Mouse (Mus musculus): ENCODE measurements at regions not wholly inside any gene's neighbourhood (a gene's known extent, or its start where the extent isn't known, plus 50 kb on each side); places are given as distances from the start of the nearest gene placed in this dataset.

GRCm38 (mm10) chr2:172755686-172756471 is 184.2 kb downstream of the Bmp7 start:
- no peak for TF ChIP-seq GATA1 (IDR thresholded peaks at IDR 0.05; ENCODE audit: low read length)
- TF ChIP-seq TAL1 (IDR thresholded peaks at IDR 0.05; ENCODE audit: low read length) = no peak
- no peak overlapping the region for H3K4me3 ChIP-seq (replicated peaks)
- H3K27me3 ChIP-seq (ENCODE audit: control insufficient read depth) = peaks cover 27% of the 10 kb centered on the region
- H3K9me3 ChIP-seq (ENCODE audit: control insufficient read depth, low read length) = no peaks in the 10 kb centered on the region
- no peaks in the 10 kb centered on the region; the same call in 1 of the 2 replicates for H3K4me1 ChIP-seq (ENCODE audit: control insufficient read depth)
- H3K36me3 ChIP-seq (ENCODE audit: control insufficient read depth) = no peaks in the 10 kb centered on the region

GRCm38 (mm10) chr2:172756472-172756860 is 183.7 kb downstream of the Bmp7 start:
- Histone ChIP-seq H3K27me3 (ENCODE audit: control insufficient read depth) (peaks cover 27% of the 10 kb centered on the region), H3K9me3 (ENCODE audit: control insufficient read depth, low read length) (no peaks in the 10 kb centered on the region), H3K4me3 (replicated peaks) (no peak overlapping the region), H3K4me1 (ENCODE audit: control insufficient read depth) (no peaks in the 10 kb centered on the region; the same call in 1 of the 2 replicates), H3K36me3 (ENCODE audit: control insufficient read depth) (no peaks in the 10 kb centered on the region)
- TF ChIP-seq TAL1 (IDR thresholded peaks at IDR 0.05; ENCODE audit: low read length) (no peak), GATA1 (IDR thresholded peaks at IDR 0.05; ENCODE audit: low read length) (no peak)

DNA sequence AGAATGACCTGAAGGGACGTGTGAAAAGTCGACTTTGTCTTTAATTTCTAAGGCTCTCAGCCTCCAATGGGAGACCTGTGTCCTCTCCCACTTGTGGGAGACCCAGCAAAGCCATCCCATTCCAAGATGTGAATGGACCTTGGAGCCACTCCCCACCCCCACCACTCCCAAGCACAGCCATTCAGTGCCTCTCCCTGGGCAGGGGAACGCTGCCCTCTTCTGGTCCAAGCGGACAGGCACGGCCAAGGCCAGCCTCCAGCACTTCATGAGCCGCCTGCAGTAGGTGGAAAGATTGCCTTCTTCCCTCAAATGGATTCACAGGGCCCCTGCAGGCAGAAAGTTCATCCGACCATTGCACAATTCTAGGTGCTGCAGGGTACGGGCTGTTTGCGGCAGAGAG is 181.6 kb downstream of the Bmp7 start:
- H3K4me1 ChIP-seq (ENCODE audit: control insufficient read depth) = no peaks in the 10 kb centered on the region; the same call in 1 of the 2 replicates
- TF ChIP-seq GATA1 (IDR thresholded peaks at IDR 0.05; ENCODE audit: low read length) (no peak), TAL1 (IDR thresholded peaks at IDR 0.05; ENCODE audit: low read length) (no peak)
- peaks cover 23% of the 10 kb centered on the region for H3K27me3 ChIP-seq (ENCODE audit: control insufficient read depth)
- H3K36me3 ChIP-seq (ENCODE audit: control insufficient read depth) = no peaks in the 10 kb centered on the region
- no peak overlapping the region for H3K4me3 ChIP-seq (replicated peaks)
- no peaks in the 10 kb centered on the region for H3K9me3 ChIP-seq (ENCODE audit: control insufficient read depth, low read length)

GRCm38 (mm10) chr2:172765260-172765659 is 174.9 kb downstream of the Bmp7 start:
- H3K36me3 ChIP-seq (ENCODE audit: control insufficient read depth) = no peaks in the 10 kb centered on the region
- H3K4me3 ChIP-seq (replicated peaks) = no peak overlapping the region
- H3K4me1 ChIP-seq (ENCODE audit: control insufficient read depth) = no peaks in the 10 kb centered on the region
- H3K9me3 ChIP-seq (ENCODE audit: control insufficient read depth, low read length) = no peaks in the 10 kb centered on the region
- TF ChIP-seq TAL1 (IDR thresholded peaks at IDR 0.05; ENCODE audit: low read length) (no peak), GATA1 (IDR thresholded peaks at IDR 0.05; ENCODE audit: low read length) (no peak)
- H3K27me3 ChIP-seq (ENCODE audit: control insufficient read depth) = no peaks in the 10 kb centered on the region

DNA sequence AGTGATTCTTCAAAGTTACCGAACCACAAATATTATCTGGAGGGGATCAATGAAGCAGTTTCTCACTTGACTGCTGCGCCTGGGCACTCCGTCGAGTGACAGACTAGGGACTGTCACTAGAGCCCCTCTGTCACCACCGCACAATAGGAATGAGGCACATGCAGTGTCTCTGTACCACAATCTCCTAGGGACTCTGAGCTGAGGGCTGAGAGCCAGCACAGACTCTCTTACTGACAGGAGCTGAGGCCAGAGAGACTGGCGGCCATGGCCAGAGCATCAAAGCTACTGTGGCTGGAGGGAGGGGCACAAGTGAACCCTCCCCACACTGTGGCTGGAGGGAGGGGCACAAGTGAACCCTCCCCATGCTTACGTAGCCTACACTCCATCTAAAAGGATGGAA is 173.7 kb downstream of the Bmp7 start:
- Histone ChIP-seq H3K36me3 (ENCODE audit: control insufficient read depth) (no peaks in the 10 kb centered on the region), H3K4me1 (ENCODE audit: control insufficient read depth) (no peaks in the 10 kb centered on the region), H3K9me3 (ENCODE audit: control insufficient read depth, low read length) (no peaks in the 10 kb centered on the region), H3K27me3 (ENCODE audit: control insufficient read depth) (no peaks in the 10 kb centered on the region), H3K4me3 (replicated peaks) (no peak overlapping the region)
- TF ChIP-seq GATA1 (IDR thresholded peaks at IDR 0.05; ENCODE audit: low read length) (no peak), TAL1 (IDR thresholded peaks at IDR 0.05; ENCODE audit: low read length) (no peak)

GRCm38 (mm10) chr2:172768756-172769155 is 171.4 kb downstream of the Bmp7 start:
- no peaks in the 10 kb centered on the region for H3K9me3 ChIP-seq (ENCODE audit: control insufficient read depth, low read length)
- no peaks in the 10 kb centered on the region for H3K4me1 ChIP-seq (ENCODE audit: control insufficient read depth)
- H3K27me3 ChIP-seq (ENCODE audit: control insufficient read depth) = no peaks in the 10 kb centered on the region
- no peak for TF ChIP-seq GATA1 (IDR thresholded peaks at IDR 0.05; ENCODE audit: low read length)
- no peak for TF ChIP-seq TAL1 (IDR thresholded peaks at IDR 0.05; ENCODE audit: low read length)
- H3K4me3 ChIP-seq (replicated peaks) = no peak overlapping the region
- H3K36me3 ChIP-seq (ENCODE audit: control insufficient read depth) = no peaks in the 10 kb centered on the region

GRCm38 (mm10) chr2:172770061-172770460 is 170.1 kb downstream of the Bmp7 start:
- Histone ChIP-seq H3K4me1 (ENCODE audit: control insufficient read depth) (no peaks in the 10 kb centered on the region), H3K27me3 (ENCODE audit: control insufficient read depth) (no peaks in the 10 kb centered on the region), H3K4me3 (replicated peaks) (no peak overlapping the region), H3K9me3 (ENCODE audit: control insufficient read depth, low read length) (no peaks in the 10 kb centered on the region), H3K36me3 (ENCODE audit: control insufficient read depth) (no peaks in the 10 kb centered on the region)
- TF ChIP-seq TAL1 (IDR thresholded peaks at IDR 0.05; ENCODE audit: low read length) (no peak), GATA1 (IDR thresholded peaks at IDR 0.05; ENCODE audit: low read length) (no peak)

DNA sequence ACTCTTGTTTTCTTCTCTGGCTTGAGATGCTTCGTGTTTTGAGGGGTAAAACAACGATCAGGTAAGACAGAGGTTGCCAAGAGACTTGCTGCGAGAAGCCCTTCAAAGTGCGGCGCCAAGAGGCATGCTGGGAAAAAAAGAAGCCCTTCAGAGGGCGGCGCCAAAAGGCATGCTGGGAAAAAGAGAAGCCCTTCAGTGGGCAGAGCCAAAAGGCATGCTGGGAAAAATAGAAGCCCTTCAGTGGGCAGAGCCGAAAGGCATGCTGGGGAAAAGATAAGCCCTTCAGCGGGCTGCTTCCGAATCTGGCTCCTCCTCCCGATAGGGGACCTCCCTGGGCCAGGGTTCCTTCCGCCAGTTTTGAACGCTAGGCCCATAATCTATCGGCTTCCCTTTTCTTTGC is 169.5 kb downstream of the Bmp7 start:
- Histone ChIP-seq H3K4me1 (ENCODE audit: control insufficient read depth) (no peaks in the 10 kb centered on the region), H3K4me3 (replicated peaks) (no peak overlapping the region), H3K27me3 (ENCODE audit: control insufficient read depth) (no peaks in the 10 kb centered on the region), H3K36me3 (ENCODE audit: control insufficient read depth) (no peaks in the 10 kb centered on the region), H3K9me3 (ENCODE audit: control insufficient read depth, low read length) (no peaks in the 10 kb centered on the region)
- TF ChIP-seq TAL1 (IDR thresholded peaks at IDR 0.05; ENCODE audit: low read length) (no peak), GATA1 (IDR thresholded peaks at IDR 0.05; ENCODE audit: low read length) (no peak)

DNA sequence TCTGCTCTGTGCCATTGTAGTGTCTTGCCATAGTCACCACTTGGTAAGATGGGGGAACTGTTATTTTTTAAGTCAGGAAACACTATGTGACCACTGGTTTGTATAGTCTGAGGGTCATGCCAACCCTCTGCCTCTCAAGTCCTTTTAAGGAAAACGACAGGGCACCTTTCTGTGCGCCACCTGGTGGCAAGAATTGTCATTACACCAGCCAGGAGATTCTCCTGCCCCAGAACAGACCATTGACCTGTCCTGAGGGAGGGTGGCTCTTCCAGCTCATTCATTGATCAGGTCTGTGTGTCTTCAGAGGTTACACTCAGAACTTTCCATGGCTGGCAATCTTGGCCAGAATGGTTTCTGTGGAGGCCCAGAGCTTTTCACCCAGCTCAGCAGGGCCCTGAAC is 166.9 kb downstream of the Bmp7 start:
- Histone ChIP-seq H3K4me3 (replicated peaks) (no peak overlapping the region), H3K27me3 (ENCODE audit: control insufficient read depth) (no peaks in the 10 kb centered on the region), H3K36me3 (ENCODE audit: control insufficient read depth) (no peaks in the 10 kb centered on the region), H3K4me1 (ENCODE audit: control insufficient read depth) (no peaks in the 10 kb centered on the region), H3K9me3 (ENCODE audit: control insufficient read depth, low read length) (peaks cover 3% of the 10 kb centered on the region)
- TF ChIP-seq GATA1 (IDR thresholded peaks at IDR 0.05; ENCODE audit: low read length) (no peak), TAL1 (IDR thresholded peaks at IDR 0.05; ENCODE audit: low read length) (no peak)
